Mouse (Mus musculus): ENCODE data around the gene Nptx1. TPM values are rescaled to one million over a fixed set of nuclear protein-coding genes. Genes with fewer than 3 reads are reported as not detected.

The Nptx1 gene
- total RNA-seq, 2 experiments from 2014 or later: 226 to 265 TPM

DNA sequence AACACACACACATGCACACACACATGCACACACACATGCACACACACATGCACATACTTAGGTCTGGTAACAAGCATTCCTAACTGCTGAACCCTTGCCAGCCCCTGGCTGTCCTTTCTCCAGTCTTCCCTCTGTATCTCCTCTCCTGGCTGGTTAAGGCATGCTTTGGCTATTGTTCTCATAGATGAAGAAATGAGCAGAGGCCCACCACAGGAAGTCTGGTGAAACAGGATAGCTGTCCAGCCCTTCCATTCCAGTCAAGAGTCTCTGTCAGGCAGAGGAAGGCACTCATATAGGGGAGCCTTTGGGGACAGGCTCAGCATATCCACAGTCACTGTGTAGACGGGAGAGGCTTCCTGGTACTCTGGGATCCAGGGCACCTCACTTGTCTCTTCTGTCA, 4.7 kb upstream of the Nptx1 start:
- no peak for DNase-seq (ENCODE audit: low spot score in 2 of 2)

DNA sequence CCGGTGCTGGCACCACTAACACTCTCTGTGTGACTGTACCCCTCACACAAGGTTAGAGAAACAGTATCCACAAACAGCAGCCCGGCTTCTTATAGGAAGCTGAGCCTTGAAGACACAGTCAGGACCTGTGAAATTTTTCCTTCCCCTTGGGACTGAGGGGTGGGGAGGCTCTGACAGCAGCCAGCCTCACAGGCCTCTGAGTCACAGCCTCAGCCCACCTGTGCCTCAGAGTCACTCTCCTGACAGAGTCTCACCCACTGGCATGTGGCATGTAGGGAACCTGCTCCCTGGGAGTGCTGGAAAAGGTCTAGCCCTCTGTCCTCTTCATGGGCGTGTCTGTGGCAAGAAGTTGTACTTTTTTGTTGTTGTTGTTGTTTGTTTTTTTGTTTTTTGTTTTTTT, 3.9 kb upstream of the Nptx1 start:
- no peak for DNase-seq (ENCODE audit: low spot score in 2 of 2)

GRCm38 (mm10) chr11:119550546-119551335, 3.2 kb upstream of the Nptx1 start:
- DNase-seq (ENCODE audit: low spot score in 2 of 2): no peak

DNA sequence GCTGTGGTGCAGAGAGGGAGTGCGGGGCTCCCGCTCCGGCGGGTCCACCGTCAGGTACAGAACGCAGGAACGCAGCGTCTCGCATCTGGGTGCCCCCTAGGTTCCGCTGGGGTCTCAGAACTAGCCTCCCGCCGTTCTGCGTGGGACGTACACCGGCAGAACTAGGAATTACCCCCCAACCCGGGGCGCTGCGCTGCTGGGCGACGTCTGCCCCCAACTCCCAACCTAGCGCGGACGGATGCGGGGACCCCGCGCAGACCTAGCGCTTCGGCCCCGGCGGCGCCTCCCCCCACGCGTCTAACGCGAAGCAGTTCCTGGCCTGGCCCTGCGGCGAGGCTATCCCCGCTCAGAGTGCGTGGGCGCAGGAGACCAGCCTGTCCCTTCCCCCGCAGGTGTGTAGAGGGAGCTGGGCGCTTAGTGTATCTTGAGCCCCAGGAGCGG, 1.8 kb upstream of the Nptx1 start:
- peak in 1 of 2 experiments; percentile 57 for DNase-seq (ENCODE audit: low spot score in 2 of 2)

GRCm38 (mm10) chr11:119548741-119549370, 1.3 kb upstream of the Nptx1 start:
- DNase-seq (ENCODE audit: low spot score in 2 of 2): no peak

DNA sequence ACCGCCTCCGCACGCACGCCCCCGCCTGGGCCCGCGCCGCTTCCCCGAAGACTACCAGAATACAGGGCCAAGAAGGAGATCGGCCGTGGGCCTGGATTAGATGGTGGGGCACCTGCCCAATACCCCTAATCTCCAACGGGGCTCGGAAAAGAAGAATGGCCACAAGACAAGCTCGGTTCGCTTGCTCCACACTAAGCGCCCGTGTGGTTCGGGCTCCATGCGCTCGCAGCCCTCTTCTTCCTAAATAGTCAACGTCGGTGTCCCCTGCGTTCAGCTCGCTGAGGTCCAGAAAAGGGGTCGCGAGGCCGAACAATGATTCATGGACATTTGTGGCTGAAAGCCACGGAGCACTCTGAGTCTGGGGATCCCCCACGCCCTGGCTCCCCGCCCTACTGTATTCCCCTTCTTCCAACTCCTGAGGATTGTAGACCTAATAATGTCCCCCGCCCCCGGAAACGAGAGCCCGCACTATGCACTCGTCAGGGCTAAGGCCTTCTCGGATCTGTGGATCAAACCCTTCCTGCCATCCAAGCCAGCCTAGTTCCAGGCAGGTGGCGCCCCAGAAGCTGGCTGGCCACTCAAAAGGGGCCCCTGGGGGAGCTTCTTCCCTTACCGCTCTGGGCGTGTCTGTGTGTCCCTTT, 518 bp upstream of the Nptx1 start:
- DNase-seq (ENCODE audit: low spot score in 2 of 2): peak in 1 of 2 experiments; percentile 36

DNA sequence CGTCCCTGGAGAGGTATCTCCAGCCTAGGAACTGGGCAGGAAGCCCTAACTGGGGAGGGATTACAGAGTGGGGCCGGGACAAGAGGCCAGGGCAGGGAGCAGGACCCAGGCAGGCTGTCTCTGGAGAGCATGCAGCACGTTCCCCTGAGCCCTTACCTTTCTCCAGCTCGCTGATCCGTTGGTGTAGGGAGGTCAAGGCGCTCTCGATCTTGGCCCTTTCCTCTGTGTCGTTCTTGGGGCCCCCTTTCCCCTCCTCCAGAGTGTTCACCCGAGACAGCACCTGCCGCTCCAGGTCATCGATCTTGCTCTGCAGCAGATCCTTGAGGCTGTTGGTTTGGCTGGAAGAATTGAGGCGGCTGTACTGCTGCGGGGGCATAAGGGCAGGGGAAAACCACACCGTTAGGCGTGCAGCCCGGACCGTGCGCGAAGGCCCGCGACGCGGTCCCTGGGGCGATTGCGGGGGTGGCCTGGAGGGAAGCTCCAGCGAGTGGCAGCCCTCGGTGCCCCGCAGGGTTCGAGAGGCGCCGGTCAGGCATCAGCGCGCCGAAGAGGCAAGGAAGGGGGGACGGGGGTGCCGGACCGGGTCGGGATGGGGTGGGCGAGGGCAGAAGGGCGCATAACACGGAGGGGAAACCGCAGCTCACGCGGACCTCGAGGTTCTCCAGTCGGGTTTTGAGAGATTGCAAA, 914 bp downstream of the Nptx1 start:
- DNase-seq (ENCODE audit: low spot score in 2 of 2): no peak

- no peak for DNase-seq (ENCODE audit: low spot score in 2 of 2)
Observed at GRCm38 (mm10) chr11:119545741-119546495, 1.6 kb downstream of the Nptx1 start.

DNA sequence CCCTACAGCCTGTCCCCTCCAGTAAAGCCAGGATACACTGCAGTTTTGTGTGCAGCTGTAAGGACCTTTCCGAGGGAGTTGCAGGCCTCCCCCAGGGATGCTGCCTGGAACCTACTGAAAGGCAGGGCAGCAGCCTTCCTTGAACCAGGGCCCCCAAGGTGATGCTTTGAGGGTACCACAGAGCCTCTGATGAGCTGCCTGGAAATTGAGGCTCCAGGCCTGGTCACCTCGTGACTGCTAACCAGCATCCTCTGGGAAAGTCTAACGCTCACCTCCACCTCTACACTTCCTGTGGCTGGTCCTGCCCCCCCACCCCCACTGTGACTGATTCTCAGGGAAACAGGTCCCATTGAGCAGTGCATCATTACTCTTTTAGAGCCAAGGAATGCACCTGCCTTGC, 2.3 kb downstream of the Nptx1 start:
- DNase-seq (ENCODE audit: low spot score in 2 of 2): no peak

- DNase-seq (ENCODE audit: low spot score in 2 of 2): no peak
Observed at GRCm38 (mm10) chr11:119544518-119545105, 2.9 kb downstream of the Nptx1 start.

DNA sequence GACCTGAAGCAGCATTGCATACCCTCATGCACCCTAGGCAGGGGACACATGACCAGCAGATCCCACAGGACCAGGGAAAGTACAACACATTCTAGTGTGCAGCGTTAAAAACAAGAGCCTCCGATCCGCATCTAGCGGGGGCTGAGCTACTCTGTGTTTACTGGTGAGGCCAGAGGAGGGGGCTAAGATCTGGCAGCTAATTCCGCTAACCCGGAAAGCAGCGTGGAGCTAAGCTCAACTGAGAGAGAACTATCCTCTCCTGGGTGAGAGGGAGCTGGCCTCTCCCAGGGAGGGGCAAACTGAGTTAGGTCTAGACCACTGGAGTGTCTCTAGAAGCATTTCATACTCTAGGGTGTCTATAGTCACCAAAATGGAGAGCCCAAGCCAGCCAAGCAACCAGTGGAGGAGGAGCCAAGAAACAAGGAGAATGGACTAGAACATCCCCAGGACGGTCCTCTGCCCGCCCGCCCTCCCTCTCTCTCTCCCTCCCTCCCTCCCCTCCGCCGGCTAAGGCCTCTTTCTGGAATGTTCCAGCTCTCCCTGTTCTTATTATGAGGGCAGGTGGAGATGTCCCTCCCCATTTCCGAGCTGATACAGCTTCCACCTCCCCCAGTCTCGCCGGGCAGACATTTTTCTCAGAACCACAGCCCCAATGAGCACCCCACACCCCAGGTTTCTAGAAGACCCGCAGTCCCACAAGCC, 3.6 kb downstream of the Nptx1 start:
- no peak for DNase-seq (ENCODE audit: low spot score in 2 of 2)

- no peak for DNase-seq (ENCODE audit: low spot score in 2 of 2)
Observed at GRCm38 (mm10) chr11:119542886-119543285, 4.7 kb downstream of the Nptx1 start.

DNA sequence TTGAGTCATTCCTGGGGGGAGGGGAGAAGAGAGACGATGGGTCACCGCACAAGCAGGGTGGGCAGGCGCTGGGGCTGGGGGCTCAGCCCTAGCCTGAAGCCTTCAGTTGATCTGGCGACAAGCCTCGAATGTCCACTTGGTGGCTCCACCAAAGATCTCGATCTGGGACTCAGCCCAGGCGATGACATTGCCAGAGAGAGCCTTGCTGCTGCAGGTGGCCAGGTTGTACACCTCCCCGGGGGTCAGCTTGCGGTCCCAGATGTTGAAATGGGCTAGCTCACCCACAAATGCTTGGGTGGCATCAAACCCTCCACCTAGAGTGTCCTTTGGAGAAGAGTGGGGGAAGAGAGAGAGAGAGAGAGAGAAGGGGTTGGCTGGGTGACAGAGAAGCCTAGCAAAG, 5.2 kb downstream of the Nptx1 start:
- no peak for DNase-seq (ENCODE audit: low spot score in 2 of 2)

DNA sequence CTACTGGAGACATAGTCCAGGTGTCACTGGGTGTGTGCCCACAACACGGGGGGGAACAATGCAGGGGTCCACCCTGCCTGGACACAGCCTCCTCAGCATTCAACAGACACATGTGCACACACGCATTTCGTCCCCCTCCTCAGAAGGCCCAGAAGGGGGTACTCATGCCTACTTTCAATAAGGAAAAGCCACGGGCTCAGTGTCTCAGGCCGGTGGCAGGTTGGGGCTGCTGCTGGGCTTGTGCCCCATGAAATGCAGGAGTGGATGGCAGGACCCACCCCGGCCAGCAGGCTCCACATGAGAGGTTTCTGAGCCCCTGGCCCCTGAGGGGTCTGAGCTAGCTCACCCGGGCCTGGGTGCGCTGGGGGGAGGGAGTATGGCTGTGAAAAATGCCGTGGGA, 6.5 kb downstream of the Nptx1 start:
- no peak for DNase-seq (ENCODE audit: low spot score in 2 of 2)

DNA sequence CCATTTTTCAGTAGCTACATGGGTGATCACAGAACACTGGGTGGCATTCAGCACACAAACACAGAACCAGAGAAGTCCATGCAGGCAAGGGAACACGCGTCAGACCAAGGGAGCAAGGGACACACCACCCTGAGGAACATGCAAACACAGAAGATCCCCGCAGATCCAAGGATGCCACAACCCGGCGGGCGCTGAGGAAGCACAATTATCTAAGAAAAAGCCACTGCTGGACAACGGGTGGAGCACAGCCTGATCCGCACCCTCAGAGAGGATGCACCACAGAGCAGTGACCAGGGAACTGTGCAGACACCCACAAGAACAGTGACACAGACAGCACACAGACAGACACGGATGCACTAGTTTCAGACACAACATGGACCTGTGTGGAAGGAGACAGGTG, 7.0 kb downstream of the Nptx1 start:
- no peak for DNase-seq (ENCODE audit: low spot score in 2 of 2)

DNA sequence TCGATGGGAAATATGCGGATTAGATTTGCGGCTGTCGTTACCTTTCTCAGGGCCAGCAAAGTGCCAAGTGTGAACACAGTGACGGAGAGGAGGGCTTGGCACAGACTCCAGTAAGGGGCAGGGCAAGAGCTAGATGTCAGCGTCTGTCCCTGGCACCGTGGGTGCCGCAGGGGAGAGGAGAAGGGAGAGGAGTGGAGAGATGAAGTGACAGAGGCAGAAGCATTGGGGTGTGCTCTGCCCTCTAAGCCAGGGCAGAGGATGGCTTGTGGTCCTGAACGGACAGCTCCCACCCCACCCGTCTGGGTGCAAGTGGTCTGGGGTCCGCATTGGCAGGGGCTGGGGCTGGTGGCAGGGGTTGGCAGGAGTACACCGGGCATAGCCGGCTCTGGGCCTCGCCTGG, 7.6 kb downstream of the Nptx1 start:
- no peak for DNase-seq (ENCODE audit: low spot score in 2 of 2)

- DNase-seq (ENCODE audit: low spot score in 2 of 2): no peak
Observed at GRCm38 (mm10) chr11:119533745-119534144, 13.8 kb downstream of the Nptx1 start.

DNA sequence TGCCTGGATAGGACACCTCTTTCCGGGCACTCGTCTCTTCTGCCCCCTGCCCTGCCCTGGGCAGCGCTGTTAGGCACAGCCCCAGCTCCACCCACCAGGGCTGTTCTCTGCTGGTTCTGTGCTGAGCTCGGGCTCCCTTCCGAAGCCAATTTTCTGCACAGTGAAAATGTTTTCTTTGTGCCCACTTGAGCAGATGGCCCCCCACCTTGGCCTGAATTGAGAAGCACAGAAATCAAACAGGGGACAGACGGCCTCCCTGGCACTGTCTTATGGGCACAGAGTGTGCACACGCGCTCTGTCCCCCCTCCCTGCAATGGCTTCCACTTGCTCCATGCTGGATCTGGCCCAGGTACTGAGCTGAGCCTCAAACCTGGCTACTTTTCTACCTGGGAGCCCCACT, 15.1 kb downstream of the Nptx1 start:
- DNase-seq (ENCODE audit: low spot score in 2 of 2): no peak

- no peak for DNase-seq (ENCODE audit: low spot score in 2 of 2)
Observed at GRCm38 (mm10) chr11:119528930-119529329, 18.6 kb downstream of the Nptx1 start.
